Mouse (Mus musculus) liver, embryonic 11.5 days (tissue): ENCODE results near the gene Blvrb. TPM values are rescaled to one million over a fixed set of nuclear protein-coding genes. Genes with fewer than 3 reads are reported as not detected.
A peak's percentile ranks its signal among the peaks of the same experiment; 100 is the strongest.

ENCODE experiments used
- ATAC-seq: fragments of 200-750 bp; cut with Nextera tagmentation; replicated peaks from 2 replicates; pipeline ENCODE4 v1.8.0; 2017; ENCODE audit warnings: moderate number of reproducible peaks, mild to moderate bottlenecking, moderate TSS enrichment, moderate library complexity; ENCODE audit not compliant: low FRiP score
- DNase-seq: peaks from one replicate; pipeline ENCODE4 v3.0.0-alpha.2; 2017; ENCODE audit warnings: low spot score
- H3K27ac ChIP-seq: fragments of 300-500 bp; sonication (generic); 2 replicates; pipeline ENCODE4 v1.5.1; 2014; ENCODE audit warnings: mild to moderate bottlenecking, low read depth, low read length, control low read depth
- H3K27me3 ChIP-seq: fragments of 300-500 bp; sonication (generic); replicated peaks from 2 replicates; pipeline ENCODE4 v1.6.1; 2014; ENCODE audit warnings: low read length, mixed read lengths; ENCODE audit not compliant: control insufficient read depth, insufficient read depth
- H3K36me3 ChIP-seq: fragments of 300-500 bp; sonication (generic); 2 replicates; pipeline ENCODE4 v1.6.1; 2014; ENCODE audit warnings: mild to moderate bottlenecking, low read length, moderate library complexity, mixed read lengths; ENCODE audit not compliant: control insufficient read depth, insufficient read depth
- H3K4me1 ChIP-seq: fragments of 300-500 bp; sonication (generic); replicated peaks from 2 replicates; pipeline ENCODE4 v1.6.1; 2014; ENCODE audit warnings: low read length, mixed read lengths; ENCODE audit not compliant: control insufficient read depth, insufficient read depth
- H3K4me2 ChIP-seq: fragments of 300-500 bp; sonication (generic); 2 replicates; pipeline ENCODE4 v1.6.1; 2014; ENCODE audit warnings: mild to moderate bottlenecking, control low read depth, moderate library complexity
- H3K4me3 ChIP-seq: fragments of 300-500 bp; sonication (generic); 2 replicates; pipeline ENCODE4 v1.5.1; 2014; ENCODE audit warnings: low read depth, low read length, control low read depth
- H3K9ac ChIP-seq: fragments of 300-500 bp; sonication (generic); 2 replicates; pipeline ENCODE4 v1.6.1; 2014; ENCODE audit warnings: low read depth, low read length, control low read depth
- H3K9me3 ChIP-seq: fragments of 300-500 bp; sonication (generic); 2 replicates; pipeline ENCODE4 v1.6.1; 2016; ENCODE audit warnings: low read length, inconsistent platforms, mixed read lengths; ENCODE audit not compliant: control insufficient read depth
- WGBS: fragments of 180-500 bp; shearing (Covaris S2); extraction: QIAGEN DNeasy Blood & Tissue Kit; methylation state at CpG from one replicate; pipeline ENCODE4 v1.1.7; 2014; 5-methylcytosine and 5-hydroxymethylcytosine counted together
- polyA plus RNA-seq: library from polyadenylated mRNA; unstranded; fragments of >200 nt; fragmentation: Nextera tagmentation; extraction: Ambion mirVana; gene quantifications from 2 replicates; pipeline ENCODE4 v1.2.1, GENCODE M21; 2014

Blvrb gene
- polyA plus RNA-seq, 1 experiment from 2014 or later, result 581 TPM

DNA sequence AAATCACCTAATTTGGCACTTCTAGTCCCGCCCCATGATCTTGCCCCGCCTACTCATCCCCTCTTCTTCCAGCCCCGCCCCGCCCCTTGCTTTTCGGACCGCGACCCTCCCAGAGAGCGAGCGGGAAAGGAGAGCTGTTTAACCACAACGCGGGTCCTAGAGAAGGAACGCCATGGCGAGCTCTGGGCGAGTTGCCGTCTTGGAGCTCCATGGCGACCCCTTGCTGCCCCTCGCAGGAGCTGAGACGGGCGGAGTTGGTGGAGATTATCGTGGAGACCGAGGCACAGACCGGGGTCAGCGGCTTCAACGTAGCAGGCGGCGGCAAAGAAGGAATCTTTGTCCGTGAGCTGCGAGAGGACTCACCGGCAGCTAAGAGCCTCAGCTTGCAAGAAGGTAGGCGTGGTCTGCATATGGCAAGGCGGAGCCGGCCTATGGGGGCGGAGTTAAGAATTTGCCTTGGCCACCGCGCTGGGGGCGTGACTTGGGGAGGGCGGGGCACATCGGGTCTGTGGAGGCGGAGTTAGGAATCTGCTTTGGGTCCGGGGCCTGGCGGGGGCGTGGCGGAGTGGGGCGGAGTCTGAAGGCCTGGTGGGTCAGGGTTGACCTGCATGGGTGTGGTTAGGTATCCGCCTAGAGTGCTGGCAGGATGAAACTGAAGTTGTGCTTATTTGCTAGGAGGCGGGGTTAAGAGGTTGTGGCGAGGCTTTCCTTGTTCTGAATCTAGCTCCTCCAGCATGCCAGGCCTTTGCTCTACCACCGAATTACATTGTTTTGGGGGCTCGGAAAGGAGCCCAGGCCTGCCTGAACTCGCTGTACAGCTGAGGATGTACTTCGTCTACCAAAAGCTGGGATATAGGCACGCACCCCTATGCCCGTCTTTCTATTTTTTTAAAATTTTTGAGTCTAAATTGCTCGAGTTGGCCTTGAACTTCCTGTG is 60.2 kb downstream of the Blvrb start:
- DNase-seq, result peak; percentile 100

DNA sequence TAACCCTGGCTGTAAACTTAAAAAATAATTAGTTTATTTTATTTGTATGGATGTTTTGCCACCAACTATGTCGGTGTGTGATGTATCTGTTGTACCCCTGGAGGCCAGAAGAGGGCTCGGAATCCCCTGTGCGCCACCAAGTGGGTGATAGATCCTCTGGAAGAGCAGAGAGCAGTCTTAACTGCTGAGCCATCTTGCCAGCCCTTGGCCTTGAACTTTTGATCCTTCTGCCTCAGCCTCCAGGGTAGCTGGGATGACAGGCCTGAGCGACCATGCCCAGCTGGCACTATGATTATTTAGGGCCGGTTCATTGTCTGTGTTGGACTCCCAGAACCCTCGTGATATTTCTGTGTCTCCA is 60.8 kb downstream of the Blvrb start:
- no peaks in the 10 kb centered on the region for H3K27me3 ChIP-seq
- DNase-seq (peak; percentile 55), ATAC-seq (peak; percentile 78)
- H3K36me3 ChIP-seq, result no peaks in the 10 kb centered on the region
- H3K4me1 ChIP-seq, result peaks cover 7% of the 10 kb centered on the region
- peak overlapping the region; percentile 82 for H3K27ac ChIP-seq
- H3K4me3 ChIP-seq, result peak overlapping the region; percentile 68
- peak overlapping the region; percentile 80 for H3K4me2 ChIP-seq
- no peak overlapping the region for H3K9ac ChIP-seq
- WGBS, result 20% methylated on average over 6 of the region's 6 CpGs
- H3K9me3 ChIP-seq, result no peaks in the 10 kb centered on the region

More for the DNA sequence above, 60.2 kb downstream of the Blvrb start:
- peak overlapping the region; percentile 76 for H3K9ac ChIP-seq
- H3K36me3 ChIP-seq, result no peaks in the 10 kb centered on the region
- peak overlapping the region; percentile 80 for H3K4me2 ChIP-seq
- H3K4me3 ChIP-seq, result peak overlapping the region; percentile 68
- under 1% methylated on average over 54 of the region's 54 CpGs for WGBS
- peaks cover 7% of the 10 kb centered on the region for H3K4me1 ChIP-seq
- no peaks in the 10 kb centered on the region for H3K9me3 ChIP-seq
- ATAC-seq, result peak; percentile 93
- no peaks in the 10 kb centered on the region for H3K27me3 ChIP-seq
- peak overlapping the region; percentile 99 for H3K27ac ChIP-seq

DNA sequence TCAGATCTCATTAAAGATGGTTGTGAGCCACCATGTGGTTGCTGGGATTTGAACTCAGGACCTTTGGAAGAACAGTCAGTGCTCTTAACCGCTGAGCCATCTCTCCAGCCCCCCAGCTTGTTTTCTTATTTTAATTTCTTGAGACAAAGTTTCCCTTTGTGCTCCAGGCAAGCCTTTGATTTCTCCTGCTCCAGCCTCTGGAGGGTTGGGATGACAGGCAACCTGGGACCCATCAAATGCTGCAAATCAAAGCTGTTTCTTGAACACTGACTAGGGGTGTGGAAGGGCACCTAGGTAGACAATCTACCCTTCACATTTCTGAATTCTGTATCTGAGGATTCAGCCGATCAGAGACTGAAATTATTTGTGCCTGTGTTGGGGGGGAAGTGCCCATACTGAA is 63.0 kb downstream of the Blvrb start:
- H3K27ac ChIP-seq, result no peak overlapping the region
- no peaks in the 10 kb centered on the region for H3K9me3 ChIP-seq
- no peaks in the 10 kb centered on the region for H3K27me3 ChIP-seq
- no peak overlapping the region for H3K4me2 ChIP-seq
- DNase-seq, result no peak
- no peak overlapping the region for H3K9ac ChIP-seq
- no peak overlapping the region for H3K4me3 ChIP-seq
- WGBS, result 90% methylated on average over 2 of the region's 2 CpGs
- ATAC-seq, result no peak
- peaks cover 7% of the 10 kb centered on the region for H3K4me1 ChIP-seq
- H3K36me3 ChIP-seq, result no peaks in the 10 kb centered on the region

DNA sequence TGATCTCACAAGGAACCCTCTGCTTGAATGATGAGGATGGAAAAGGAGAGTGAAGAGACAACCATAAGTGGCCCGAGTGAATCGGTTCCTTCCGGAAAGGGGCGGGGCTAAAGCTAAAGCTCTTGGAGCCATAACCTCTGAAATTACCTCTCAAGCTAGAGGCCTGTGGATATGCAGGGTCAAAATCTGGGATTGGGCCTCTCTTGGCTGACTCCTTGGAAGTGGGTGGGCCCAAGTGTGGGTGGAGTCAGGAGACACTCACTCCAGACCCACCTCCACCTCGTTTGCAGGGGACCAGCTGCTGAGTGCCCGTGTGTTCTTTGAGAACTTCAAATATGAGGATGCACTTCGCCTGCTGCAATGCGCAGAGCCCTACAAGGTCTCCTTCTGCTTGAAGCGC is 67.2 kb downstream of the Blvrb start:
- 72% methylated on average over 9 of the region's 9 CpGs for WGBS
- Histone ChIP-seq H3K4me2 (no peak overlapping the region), H3K9ac (no peak overlapping the region), H3K4me1 (no peaks in the 10 kb centered on the region), H3K4me3 (no peak overlapping the region), H3K9me3 (no peaks in the 10 kb centered on the region), H3K27me3 (no peaks in the 10 kb centered on the region), H3K27ac (no peak overlapping the region), H3K36me3 (peaks cover 3% of the 10 kb centered on the region; the same call in 1 of the 2 replicates)
- ATAC-seq (no peak), DNase-seq (no peak)

Other genes starting within 250 kb of the Blvrb start
- gene Itpkc, start 219.3 kb upstream of the Blvrb start, polyA plus RNA-seq, result 3.5 and 4.8 TPM in 2 replicates
- gene Coq8b, start 215.0 kb upstream of the Blvrb start, polyA plus RNA-seq, result 16.6 and 18.7 TPM in 2 replicates
- 3.6 TPM in 2 replicates for gene Numbl, start 189.5 kb upstream of the Blvrb start, polyA plus RNA-seq
- 7.1 and 10.2 TPM in 2 replicates for gene Ltbp4, start 110.3 kb upstream of the Blvrb start, polyA plus RNA-seq
- 46.8 and 49.6 TPM in 2 replicates for gene Shkbp1, start 92.0 kb upstream of the Blvrb start, polyA plus RNA-seq
- 0.43 and 1.2 TPM in 2 replicates for gene Gm20479, start 90.6 kb upstream of the Blvrb start, polyA plus RNA-seq
- 0.17 and 0.19 TPM in 2 replicates for gene Sptbn4, start 292 bp upstream of the Blvrb start, polyA plus RNA-seq
- 20.6 and 21.5 TPM in 2 replicates for gene Sertad3, start 25.8 kb downstream of the Blvrb start, polyA plus RNA-seq
- 23.0 and 24.3 TPM in 2 replicates for gene Sertad1, start 38.9 kb downstream of the Blvrb start, polyA plus RNA-seq
- gene Prx, start 51.3 kb downstream of the Blvrb start, polyA plus RNA-seq, result 0.80 and 0.84 TPM in 2 replicates
- gene Hipk4, start 75.3 kb downstream of the Blvrb start, polyA plus RNA-seq, result 0.33 and 0.40 TPM in 2 replicates
- 39.3 and 44.4 TPM in 2 replicates for gene Pld3, start 105.2 kb downstream of the Blvrb start, polyA plus RNA-seq
- gene 2310022A10Rik, start 105.3 kb downstream of the Blvrb start, polyA plus RNA-seq, result 33.9 and 35.1 TPM in 2 replicates
- gene Akt2, start 143.6 kb downstream of the Blvrb start, polyA plus RNA-seq, result 68.4 and 70.1 TPM in 2 replicates
- not detected in 2 replicates for gene Ttc9b, start 205.9 kb downstream of the Blvrb start, polyA plus RNA-seq
- gene Map3k10, start 226.6 kb downstream of the Blvrb start, polyA plus RNA-seq, result 4.8 and 5.6 TPM in 2 replicates
- 1.6 and 3.0 TPM in 2 replicates for gene Zfp607b, start 241.4 kb downstream of the Blvrb start, polyA plus RNA-seq